Mouse (Mus musculus): ENCODE results near the gene Hexb. TPM values are rescaled to one million over a fixed set of nuclear protein-coding genes. Genes with fewer than 3 reads are reported as not detected.

Gene Hexb
- 57.1 TPM for polyA plus RNA-seq (2017; shearing (Covaris generic))

GRCm38 (mm10) chr13:97197932-97198562 is at the start of gene Hexb:
TSS of gene Hexb (minus strand) at chr13:97198357.

GRCm38 (mm10) chr13:97240965-97241786 is 43.0 kb upstream of the Hexb start, which contains the start of gene Enc1:
TSS of gene Enc1 (plus strand) at chr13:97241105.

GRCm38 (mm10) chr13:97137466-97138400 is 60.4 kb downstream of the Hexb start, which contains the start of the genes Gfm2 and Nsa2:
TSS of gene Gfm2 (plus strand) at chr13:97137937.
TSS of gene Nsa2 (minus strand) at chr13:97137937.

Other genes with a start within 250 kb of the Hexb start
- 0.46 TPM for gene 1700029F12Rik, start 164.0 kb downstream of the Hexb start, polyA plus RNA-seq (2017; shearing (Covaris generic))
- 0.12 TPM for gene Fam169a, start 131.1 kb downstream of the Hexb start, polyA plus RNA-seq (2017; shearing (Covaris generic))
- 1.8 TPM for gene Gm6169, start 99.1 kb downstream of the Hexb start, polyA plus RNA-seq (2017; shearing (Covaris generic))
- 30.3 TPM for gene Gfm2, start 60.4 kb downstream of the Hexb start, polyA plus RNA-seq (2017; shearing (Covaris generic))
- gene Nsa2, start 60.4 kb downstream of the Hexb start, polyA plus RNA-seq (2017; shearing (Covaris generic)) = 71.9 TPM
- 1.8 TPM for gene Enc1, start 42.7 kb upstream of the Hexb start, polyA plus RNA-seq (2017; shearing (Covaris generic))

All from effector memory CD4-positive, alpha-beta T cell, adult 7 months (primary cell).